Mouse (Mus musculus) lung, adult 2 months (tissue): ENCODE data around the gene Nfxl1.

ENCODE experiments used
- CTCF ChIP-seq: fragments of 200-500 bp; IDR thresholded peaks from 2 replicates; pipeline ENCODE4 v1.5.1; 2011; ENCODE audit warnings: mild to moderate bottlenecking, low read length, control low read depth; ENCODE audit not compliant: insufficient read depth
- POLR2A ChIP-seq: fragments of 200-500 bp; IDR thresholded peaks from 2 replicates; pipeline ENCODE4 v1.6.1; 2011; ENCODE audit warnings: low read depth, mild to moderate bottlenecking, control low read depth, low read length, borderline replicate concordance; ENCODE audit errors: extremely low read depth

DNA sequence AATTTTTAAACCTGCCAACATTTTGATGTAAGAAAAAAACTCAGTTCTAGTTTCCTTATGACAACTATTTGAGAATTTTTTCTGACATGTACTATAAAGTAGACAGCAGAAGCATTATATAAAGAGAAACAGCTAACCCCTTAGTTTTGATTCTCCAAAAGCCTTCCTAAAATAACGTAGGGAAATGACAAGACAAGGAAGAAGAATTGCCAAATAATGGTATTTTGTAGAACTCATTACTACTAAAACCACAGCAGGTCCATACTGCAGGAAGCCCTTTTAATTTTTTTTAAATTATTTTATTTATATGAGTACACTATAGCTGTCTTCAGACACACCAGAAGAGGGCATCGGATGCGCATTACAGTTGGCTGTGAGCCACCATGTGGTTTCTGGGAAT is 8.3 kb downstream of the Nfxl1 start:
- TF ChIP-seq POLR2A (no peak), CTCF (no peak)
